Mouse (Mus musculus): Measurements from ENCODE around the gene Pnkd.

DNA sequence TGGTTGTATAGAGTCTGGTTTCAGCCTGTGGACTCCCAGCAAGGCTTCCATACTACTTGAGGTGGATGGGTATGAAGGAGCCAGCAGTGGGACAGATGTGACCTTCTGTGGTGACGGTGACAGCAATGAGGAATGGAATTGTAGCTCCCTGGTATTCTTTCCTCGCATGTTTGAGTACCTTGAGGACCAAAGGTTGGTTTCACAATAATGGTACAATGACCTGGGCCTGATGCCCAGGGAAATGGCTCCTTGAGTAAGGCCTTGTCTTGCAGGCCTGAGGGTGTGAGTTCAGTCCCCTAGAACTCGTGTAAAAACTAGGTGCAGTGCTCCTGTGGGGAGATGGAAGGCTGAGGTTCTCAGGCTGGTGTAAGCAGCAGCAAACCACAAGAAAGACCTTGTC is 34.0 kb downstream of the Pnkd start:
- no peak for TF ChIP-seq CTCF (IDR thresholded peaks at IDR 0.05; ENCODE audit: low read depth)
- no peak for TF ChIP-seq EP300 (IDR thresholded peaks at IDR 0.05; ENCODE audit: low read depth)
